Mouse (Mus musculus) retina, postnatal 7 days (tissue): ENCODE measurements at regions not wholly inside any gene's neighbourhood (a gene's known extent, or its start where the extent isn't known, plus 50 kb on each side); places are given as distances from the start of the nearest gene placed in this dataset.

Source experiments
- DNase-seq: peaks from one replicate; pipeline ENCODE4 v3.0.0-alpha.2; 2012; ENCODE audit warnings: low read depth, low spot score

DNA sequence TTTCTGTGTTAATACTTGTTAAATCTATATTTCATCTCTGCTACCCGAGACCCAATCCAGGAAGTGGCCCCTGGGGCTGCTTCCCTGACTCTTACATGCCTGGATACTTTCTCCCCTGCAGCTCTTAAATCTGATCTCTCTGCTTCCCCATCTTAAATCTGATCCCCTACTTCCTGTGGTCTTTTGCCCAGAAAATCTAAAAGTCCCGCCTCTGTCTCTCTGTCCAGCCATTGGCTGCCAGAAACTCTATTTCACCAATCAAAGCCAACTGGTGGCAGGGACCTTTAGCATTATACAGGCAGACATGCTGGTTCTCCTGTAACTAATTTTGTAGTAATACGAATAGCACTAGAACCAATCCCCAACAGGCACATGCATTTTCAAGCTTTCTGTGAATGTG is 59.0 kb upstream of the Ccdc91 start:
- no peak for DNase-seq

- DNase-seq = no peak
Measured at GRCm38 (mm10) chr6:147413713-147414112, 61.9 kb upstream of the Ccdc91 start.

GRCm38 (mm10) chr6:147397984-147398383 is 77.6 kb upstream of the Ccdc91 start:
- no peak for DNase-seq

DNA sequence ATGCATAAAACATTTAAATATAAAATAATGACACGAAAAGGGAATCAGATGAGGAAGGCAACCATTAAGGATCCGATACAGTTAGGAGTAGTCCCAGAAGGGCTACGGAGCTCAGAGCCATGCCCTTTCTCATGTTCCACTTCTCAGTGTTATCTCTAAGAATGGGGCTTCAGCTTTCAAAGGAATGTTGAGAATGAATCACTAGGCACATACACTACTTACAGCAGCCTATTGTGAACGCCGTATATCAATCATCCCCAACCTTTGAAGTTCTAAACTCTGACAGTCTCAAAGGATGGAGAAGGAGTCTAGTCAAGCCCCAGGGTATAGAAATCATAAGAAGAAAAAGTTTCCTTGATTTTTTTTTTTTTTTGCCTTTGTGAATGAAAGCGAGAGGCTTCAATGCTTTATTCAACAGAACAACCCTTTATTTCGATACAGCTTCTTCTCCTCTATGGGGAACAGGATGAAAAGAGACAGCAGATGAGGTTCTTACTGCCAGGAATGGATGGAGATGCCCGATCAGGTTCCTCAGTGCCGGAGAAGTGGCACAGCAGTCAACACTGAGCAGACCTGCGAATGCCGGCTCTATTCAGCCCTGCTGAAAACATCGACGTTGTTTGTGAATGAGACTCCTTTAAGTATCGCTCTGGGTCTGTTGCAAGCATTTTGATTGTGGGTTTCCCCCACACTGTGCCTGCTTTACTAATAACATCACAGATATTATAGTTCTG is 84.0 kb upstream of the Ccdc91 start:
- DNase-seq = no peak

- no peak for DNase-seq
Measured at GRCm38 (mm10) chr6:147390499-147390898, 85.1 kb upstream of the Ccdc91 start.

- no peak for DNase-seq
Measured at GRCm38 (mm10) chr6:147388727-147389126, 86.9 kb upstream of the Ccdc91 start.

GRCm38 (mm10) chr6:147385606-147386005 is 90.0 kb upstream of the Ccdc91 start:
- DNase-seq = no peak

GRCm38 (mm10) chr6:147380519-147380918 is 95.1 kb upstream of the Ccdc91 start:
- no peak for DNase-seq

GRCm38 (mm10) chr6:147377679-147378078 is 97.9 kb upstream of the Ccdc91 start:
- DNase-seq = no peak

DNA sequence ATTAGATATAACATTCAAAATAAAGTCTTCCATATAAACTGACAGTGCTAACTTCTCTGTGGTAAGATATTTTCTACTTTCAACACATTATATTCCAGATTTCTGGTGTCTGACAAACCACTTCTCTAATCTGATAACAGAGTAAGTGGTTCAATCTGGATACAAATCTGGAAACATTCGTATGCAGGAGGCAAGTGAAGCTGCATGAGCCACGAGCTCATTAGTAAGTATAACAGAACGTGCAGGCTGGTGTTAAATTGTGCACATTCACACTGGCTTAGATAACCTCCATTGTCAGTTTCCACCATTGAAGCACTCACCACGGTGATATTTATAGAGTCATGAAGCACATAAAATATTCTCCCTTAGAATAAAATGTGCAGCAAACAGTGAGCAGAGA is 103.9 kb upstream of the Ccdc91 start:
- no peak for DNase-seq

DNA sequence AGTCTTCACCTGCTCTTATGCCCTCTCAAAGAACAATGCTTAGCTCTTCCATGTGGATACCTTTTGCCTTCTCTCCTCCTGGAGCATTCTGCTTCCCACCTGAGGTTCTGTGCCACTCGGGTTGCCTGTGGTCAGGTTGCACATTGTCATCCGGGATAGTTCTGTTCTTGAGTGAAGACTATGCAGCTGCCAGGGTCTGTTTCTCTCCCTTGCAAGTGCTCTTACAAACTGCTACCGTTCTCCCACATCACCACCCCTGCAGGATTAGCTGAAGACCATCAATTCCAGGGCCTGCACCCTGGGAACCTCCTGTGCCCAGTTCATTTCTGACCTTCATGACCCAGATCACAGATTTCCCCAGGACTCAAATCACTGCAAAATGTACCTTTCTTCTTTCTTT is 104.3 kb upstream of the Ccdc91 start:
- DNase-seq = no peak

DNA sequence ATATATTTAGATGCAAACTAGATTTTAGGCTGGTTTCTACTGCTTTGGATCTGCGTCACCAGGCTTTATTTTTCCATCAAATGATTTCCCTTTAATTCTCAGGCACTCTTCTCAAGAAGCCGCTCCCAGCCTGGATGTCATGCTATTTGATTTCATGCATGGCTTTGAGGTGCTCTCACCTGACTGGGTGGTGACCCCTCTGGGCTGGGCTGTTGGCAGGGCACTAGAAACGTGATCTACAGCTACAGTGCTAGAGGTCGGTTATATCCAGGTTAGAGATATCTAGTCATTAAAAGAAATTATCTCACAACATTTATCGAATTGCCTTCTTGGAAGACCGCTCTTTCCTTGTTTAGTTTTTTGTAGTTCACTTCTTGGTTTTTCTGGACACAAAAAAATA is 98.9 kb upstream of the Pthlh start:
- DNase-seq = no peak

DNA sequence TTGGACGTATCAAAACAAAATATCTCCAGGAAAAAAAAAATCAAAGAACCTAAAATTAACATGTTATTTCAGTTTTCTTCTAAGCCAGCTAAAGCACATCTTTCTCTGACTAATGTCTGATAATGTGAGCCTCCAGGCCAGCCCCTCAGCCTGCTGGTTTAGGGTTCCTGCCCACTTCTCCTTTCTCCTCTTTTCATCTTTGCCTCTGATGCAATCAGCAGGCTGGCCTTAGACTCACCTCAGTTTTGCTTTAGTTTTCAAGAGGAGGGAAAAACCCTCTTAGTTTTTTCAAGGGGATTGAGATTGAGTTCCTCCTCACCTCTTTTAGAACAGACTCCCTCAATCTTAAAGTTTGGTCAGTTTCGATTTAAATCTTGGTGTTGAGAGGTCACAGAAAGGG is 93.0 kb upstream of the Pthlh start:
- DNase-seq = no peak

- no peak for DNase-seq
Measured at GRCm38 (mm10) chr6:147356570-147356969, 92.6 kb upstream of the Pthlh start.

DNA sequence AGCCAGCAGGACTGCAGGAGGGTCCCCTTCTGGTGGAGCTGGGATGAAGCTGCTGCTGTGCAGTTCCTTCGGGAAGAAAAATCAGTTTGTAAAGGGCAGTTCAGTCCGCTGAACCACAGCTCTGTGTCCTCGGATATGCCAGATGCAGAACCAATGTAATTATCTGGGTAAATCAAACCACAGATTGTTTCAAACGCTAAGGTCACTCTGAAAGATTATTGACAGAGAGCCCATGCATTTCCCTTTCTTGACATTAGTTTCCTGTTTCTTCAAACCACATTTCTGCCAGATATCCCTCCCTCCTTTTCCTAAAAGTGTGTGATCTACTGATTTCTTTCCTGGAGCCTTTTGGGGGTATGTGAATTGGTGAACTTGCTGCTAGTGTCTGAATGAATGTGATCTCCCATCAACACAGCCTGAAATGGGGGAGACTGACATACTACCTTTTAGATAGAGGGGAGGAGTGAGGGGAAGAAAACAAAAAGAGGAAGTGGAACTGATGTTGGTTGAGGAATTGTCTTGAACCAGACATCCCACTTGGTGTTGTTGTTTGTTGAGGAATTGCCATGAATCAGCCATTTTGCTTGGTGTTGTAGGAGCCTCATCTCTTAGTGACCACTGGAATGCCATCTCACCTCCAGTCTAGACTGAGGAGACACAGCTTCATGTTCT is 85.7 kb upstream of the Pthlh start:
- DNase-seq = no peak

DNA sequence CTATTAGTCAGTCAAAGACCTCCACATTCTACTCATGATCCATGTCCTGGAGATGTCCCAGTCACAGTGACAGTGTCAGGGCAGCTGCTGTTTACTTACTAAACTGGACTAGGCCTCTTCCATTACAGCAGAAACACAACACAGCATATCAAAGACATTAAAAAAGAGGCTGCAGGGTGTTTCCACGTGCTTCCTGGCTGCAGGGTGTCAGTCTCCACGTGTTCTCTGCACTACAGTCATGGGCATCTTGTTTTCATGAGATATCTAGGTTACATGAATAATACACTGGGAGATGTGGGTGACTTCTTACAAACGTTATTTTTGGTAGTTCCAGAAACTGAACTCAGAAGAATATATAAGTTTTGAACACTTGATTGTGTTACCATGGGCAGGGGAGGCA is 84.6 kb upstream of the Pthlh start:
- no peak for DNase-seq

DNA sequence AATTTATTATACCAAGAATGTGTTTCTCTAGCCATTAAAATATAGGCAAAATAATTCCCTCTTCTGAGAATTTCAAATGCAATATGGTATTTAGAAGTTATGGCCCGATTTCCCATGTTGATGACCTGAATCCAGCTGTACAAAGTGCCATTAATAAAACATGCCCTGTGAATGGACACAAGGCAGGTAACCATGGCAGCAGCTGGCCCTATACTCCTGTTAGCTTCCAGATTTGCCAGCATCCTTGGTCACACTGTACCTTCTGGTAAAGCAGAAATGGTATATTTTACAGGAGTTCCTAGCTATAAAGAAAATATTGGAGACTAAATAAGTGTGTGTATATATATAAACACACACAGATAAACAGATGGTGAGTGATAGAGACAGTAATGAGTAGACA is 77.1 kb upstream of the Pthlh start:
- no peak for DNase-seq

DNA sequence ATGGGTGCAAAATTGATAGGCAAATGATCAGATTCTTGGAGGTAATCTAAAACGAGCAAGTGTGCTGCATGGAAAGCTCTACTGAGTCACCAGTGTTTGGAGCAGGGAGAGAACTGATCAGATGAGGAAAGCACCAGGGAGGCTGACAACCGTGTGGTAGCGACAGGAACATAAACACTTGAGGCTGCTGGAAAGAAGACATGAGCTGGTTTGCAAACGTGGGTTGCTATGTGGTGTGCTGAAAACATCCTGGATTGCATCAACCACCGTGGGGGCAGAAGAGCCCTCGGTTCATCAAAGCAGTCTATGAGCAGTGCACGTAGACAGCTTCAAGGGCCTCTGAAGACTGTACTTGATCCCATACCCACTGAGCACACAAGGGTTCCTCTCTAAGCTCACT is 69.0 kb upstream of the Pthlh start:
- DNase-seq = no peak

DNA sequence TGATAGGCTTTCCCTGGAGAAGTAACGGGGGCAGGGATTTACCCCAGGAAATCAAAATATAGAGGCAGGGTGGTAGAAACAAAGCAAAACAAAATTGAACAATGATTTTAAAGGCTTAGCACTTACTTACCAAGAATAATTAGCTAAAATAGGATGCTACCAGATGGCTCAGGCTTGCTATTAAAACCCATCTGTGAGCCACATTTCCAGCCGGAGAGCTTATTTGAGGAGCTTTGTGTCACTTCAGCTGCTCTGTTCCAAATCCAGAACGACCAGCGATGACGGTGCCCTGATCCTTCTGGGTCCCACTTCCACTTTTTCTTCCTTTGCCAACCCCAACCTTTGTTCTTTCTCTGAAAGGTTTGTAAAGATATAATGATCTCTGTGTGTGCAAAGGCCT is 65.2 kb upstream of the Pthlh start:
- peak; percentile 3 for DNase-seq

DNA sequence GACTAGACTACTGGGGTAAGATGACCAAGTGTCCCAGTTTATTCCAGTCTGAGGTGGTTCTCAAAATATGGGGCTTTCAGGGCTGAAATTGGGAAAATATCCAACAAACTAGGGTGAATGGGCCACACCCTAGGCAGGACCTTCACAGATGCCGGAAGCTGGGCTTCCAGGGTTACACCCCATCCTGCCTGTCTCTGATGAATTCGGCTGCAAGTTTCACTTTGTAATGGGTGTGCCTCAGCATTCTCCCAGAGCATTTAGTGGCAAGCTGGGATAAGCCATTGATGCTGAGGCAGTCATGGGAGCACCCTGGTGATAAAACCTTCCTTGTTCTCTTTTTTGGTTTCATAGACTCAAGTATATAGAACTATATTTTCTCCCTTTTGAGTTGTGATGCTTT is 60.4 kb upstream of the Pthlh start:
- no peak for DNase-seq

- no peak for DNase-seq
Measured at GRCm38 (mm10) chr6:147318106-147318505, 54.1 kb upstream of the Pthlh start.

GRCm38 (mm10) chr6:147316702-147317468 is 52.9 kb upstream of the Pthlh start:
- DNase-seq = no peak

GRCm38 (mm10) chr6:147316140-147316539 is 52.2 kb upstream of the Pthlh start:
- no peak for DNase-seq
